Mouse (Mus musculus) MEL (cell line): Measurements from ENCODE around the gene Eef2.
A peak's percentile ranks its signal among the peaks of the same experiment; 100 is the strongest.

Experiments used
- CTCF ChIP-seq, 3 experiments: IDR thresholded peaks in 2 of 3; conservative IDR thresholded peaks in 1 of 3; 2 replicates each; pipeline ENCODE4 v1.5.1; 2011 to 2012; ENCODE audit warnings: low read length in 3 of 3, low read depth in 2 of 3, mild to moderate bottlenecking in 2 of 3, improper control_type of control experiment in 1 of 3, inconsistent platforms in 1 of 3, mixed read lengths in 1 of 3, moderate library complexity in 1 of 3; ENCODE audit not compliant: control insufficient read depth in 1 of 3, insufficient read depth in 1 of 3, poor library complexity in 1 of 3, severe bottlenecking in 1 of 3
- E2F4 ChIP-seq: IDR thresholded peaks from 2 replicates; pipeline ENCODE4 v1.6.1; 2011; ENCODE audit warnings: low read depth, low read length, improper control_type of control experiment, borderline replicate concordance
- HCFC1 ChIP-seq: IDR thresholded peaks from 2 replicates; pipeline ENCODE4 v1.6.1; 2012; ENCODE audit warnings: low read depth, mild to moderate bottlenecking, inconsistent platforms, low read length, improper control_type of control experiment, moderate library complexity
- JUND ChIP-seq: IDR thresholded peaks from 2 replicates; pipeline ENCODE4 v1.6.1; 2011; ENCODE audit warnings: low read depth, mild to moderate bottlenecking, improper control_type of control experiment, low read length
- MAX ChIP-seq: IDR thresholded peaks from 2 replicates; pipeline ENCODE4 v1.6.1; 2011; ENCODE audit warnings: low read length, improper control_type of control experiment
- MAZ ChIP-seq: IDR thresholded peaks from 2 replicates; pipeline ENCODE4 v1.6.1; 2012; ENCODE audit warnings: low read depth, mild to moderate bottlenecking, inconsistent platforms, low read length, improper control_type of control experiment
- POLR2A ChIP-seq, 2 experiments: IDR thresholded peaks; 2 replicates each; pipeline ENCODE4 v1.6.1; 2011 to 2012; ENCODE audit warnings: low read length in 2 of 2, mild to moderate bottlenecking in 2 of 2, control low read depth in 1 of 2, improper control_type of control experiment in 1 of 2, low read depth in 1 of 2, moderate library complexity in 1 of 2; ENCODE audit not compliant: control insufficient read depth in 1 of 2, insufficient read depth in 1 of 2, poor library complexity in 1 of 2
- RAD21 ChIP-seq: IDR thresholded peaks from 2 replicates; pipeline ENCODE4 v1.6.1; 2011; ENCODE audit warnings: mild to moderate bottlenecking, low read depth, low read length, improper control_type of control experiment
- SMC3 ChIP-seq: IDR thresholded peaks from 2 replicates; pipeline ENCODE4 v1.6.1; 2011; ENCODE audit warnings: low read depth, low read length, improper control_type of control experiment
- TCF12 ChIP-seq: IDR thresholded peaks from 2 replicates; pipeline ENCODE4 v1.6.1; 2014; ENCODE audit warnings: low read depth, mild to moderate bottlenecking, inconsistent platforms, low read length, improper control_type of control experiment, moderate library complexity
- ZNF384 ChIP-seq: IDR thresholded peaks from 2 replicates; pipeline ENCODE4 v1.6.1; 2012; ENCODE audit warnings: low read depth, mild to moderate bottlenecking, inconsistent platforms, low read length, improper control_type of control experiment

GRCm38 (mm10) chr10:81134966-81135681, 41.3 kb upstream of the Eef2 start, which contains the start of gene Zbtb7a:
- TF ChIP-seq CTCF (IDR thresholded peaks at IDR 0.05 in 2 of 3, conservative IDR thresholded peaks at IDR 0.05 in 1 of 3; ENCODE audit: control insufficient read depth in 1 of 3, insufficient read depth in 1 of 3, low read depth in 2 of 3, low read length in 3 of 3, poor library complexity in 1 of 3, severe bottlenecking in 1 of 3) (no peak), SMC3 (no peak), TCF12 (peak; percentile 50; the same call in 1 of the 2 replicates), JUND (no peak), MAX (no peak), POLR2A (IDR thresholded peaks at IDR 0.05; ENCODE audit: control insufficient read depth in 1 of 2, insufficient read depth in 1 of 2, low read depth in 1 of 2, low read length in 2 of 2, poor library complexity in 1 of 2) (0 out of 4 replicates have a peak, but pooled peaks of 1 of the 2 experiments have one; percentile 14), E2F4 (no peak), ZNF384 (peak; percentile 54), RAD21 (no peak), MAZ (no peak; the same call in 1 of the 2 replicates), HCFC1 (0 out of 2 replicates have a peak, but pooled peaks have one; percentile 9)
